Mouse (Mus musculus) frontal cortex, postnatal 36 days (tissue): Measurements from ENCODE around the gene Pip5k1b.

Source experiments
- DNase-seq, 2 experiments: peaks; one replicate each; pipeline ENCODE4 v3.0.0; 2022; ENCODE audit warnings: low spot score in 2 of 2

The Pip5k1b gene

DNA sequence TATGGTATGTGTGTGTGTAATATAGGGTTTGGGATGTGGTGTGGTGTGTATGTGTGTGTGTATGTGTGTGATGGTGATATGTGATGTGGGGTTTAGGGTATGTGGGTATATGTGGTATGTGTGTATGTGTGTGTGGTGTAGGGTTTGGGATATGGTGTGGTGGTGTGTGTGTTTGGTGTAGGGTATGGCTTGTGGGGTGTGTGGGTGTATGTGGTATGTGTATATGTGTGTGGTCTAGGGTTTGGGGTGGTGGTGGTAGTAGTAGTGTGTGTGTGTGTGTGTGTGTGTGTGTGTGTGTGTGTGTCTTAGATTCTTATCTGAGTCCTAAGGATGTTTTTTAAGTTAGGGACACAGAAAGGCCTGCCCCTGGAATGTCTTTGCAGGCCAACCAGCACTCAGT, 37.3 kb downstream of the Pip5k1b start:
- DNase-seq: no peak

DNA sequence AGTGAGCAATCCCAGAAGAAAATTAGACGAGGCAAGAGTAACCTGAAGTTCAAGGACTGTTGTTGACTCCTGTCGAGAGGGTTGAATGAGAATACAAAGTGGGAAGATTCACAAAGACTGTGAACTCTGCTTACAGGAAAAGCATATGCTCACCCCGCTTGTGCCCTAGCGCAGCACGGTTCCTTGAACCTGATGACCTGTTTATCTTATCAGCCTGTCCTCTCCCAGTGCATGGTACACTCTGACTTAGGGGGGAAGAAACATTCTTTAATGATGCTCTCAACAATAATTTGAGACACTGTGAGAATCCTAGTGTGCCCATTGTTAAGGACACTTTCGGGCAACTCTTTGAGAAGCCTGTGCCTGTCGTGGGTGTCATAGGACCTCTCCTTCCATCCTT, 38.6 kb downstream of the Pip5k1b start:
- no peak for DNase-seq

DNA sequence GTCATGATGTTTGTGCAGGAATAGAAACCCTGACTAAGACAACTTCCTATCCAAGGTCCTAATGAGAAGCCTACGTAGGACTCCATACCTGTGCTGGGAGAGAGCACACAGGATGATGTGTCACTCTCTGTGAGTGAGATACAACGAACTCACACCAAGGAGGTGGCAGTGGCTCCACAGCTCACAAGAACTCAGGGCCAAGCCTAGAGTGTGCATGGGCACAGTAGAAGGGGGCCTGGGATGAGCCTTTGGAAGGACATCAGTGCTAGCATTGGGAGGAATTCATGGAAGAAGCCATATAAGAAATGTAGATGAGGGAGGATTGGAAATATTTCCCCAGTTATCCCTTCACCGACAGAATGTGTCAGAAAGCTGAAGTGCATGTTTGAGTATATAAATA, 39.7 kb downstream of the Pip5k1b start:
- no peak for DNase-seq

GRCm38 (mm10) chr19:24514661-24515642, 40.7 kb downstream of the Pip5k1b start:
- no peak for DNase-seq

GRCm38 (mm10) chr19:24513105-24513843, 42.4 kb downstream of the Pip5k1b start:
- DNase-seq: no peak

DNA sequence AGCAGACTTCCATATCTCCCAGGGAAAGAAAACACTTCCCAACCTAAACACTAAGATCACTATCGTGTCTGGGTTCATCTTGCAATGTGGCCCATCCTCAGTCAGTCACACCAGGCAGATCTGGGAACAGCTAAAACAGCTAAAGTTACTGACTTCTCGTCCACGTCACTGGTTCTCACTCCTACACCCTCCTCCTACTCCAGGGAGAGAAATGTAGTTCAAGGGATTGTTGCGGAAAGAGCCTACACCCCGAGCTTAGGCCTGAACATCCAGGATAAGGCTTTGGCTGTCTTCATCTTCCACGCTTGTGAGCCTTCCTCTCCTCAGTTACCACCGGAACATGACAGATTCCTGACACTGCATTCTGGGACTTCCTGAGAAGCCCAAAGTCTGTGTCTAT, 43.7 kb downstream of the Pip5k1b start:
- DNase-seq: no peak

DNA sequence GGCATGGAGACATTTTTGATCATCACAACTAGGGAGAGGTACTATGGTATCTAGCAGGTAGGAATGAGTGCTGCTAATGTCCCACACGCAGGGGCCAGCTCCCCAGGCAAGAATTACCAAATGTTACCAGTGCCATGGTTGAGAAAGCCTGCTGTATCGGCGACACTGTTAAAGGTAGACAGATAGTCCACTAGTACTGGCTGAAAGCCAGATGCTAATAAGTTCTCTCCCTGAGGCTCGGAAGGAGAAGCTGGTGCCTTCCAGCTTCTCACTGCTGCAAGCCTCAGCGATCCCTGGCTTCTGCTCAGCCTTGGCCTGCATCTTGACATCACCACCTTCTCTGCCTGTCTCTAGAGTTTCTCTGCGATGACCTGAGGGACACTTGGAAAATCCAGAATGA, 46.3 kb downstream of the Pip5k1b start:
- no peak for DNase-seq

DNA sequence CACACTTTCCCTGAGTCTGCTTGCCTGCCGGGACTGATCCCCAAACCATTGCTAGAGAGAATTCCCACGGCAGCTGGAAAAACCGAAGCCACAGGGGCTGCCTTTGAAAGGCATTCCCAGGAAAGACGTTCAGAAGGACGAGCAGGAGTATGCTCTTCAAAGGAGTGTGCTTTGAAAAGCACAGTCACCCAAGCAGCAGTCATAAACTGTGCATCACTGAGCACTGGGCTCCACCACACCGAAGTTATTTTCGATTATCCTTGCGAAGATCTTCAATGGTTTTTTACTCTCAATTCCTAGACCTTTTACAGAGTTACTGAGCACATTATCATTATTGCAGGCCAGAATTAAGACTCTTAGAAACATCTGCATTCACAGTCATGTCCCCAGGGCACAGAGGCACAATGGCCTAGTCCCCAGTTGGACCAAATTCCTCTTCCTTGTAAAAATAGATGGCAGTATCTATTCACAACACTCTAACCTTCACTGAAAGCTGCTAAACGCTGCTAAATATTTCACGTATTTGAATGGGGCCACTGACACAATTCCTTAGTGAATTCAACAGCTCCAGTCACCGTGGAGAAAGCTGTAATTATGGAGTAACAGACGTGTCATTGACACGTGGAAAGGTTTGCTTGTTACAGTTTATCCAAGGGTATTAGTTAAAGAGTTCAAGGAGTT, 47.4 kb downstream of the Pip5k1b start:
- DNase-seq: no peak

DNA sequence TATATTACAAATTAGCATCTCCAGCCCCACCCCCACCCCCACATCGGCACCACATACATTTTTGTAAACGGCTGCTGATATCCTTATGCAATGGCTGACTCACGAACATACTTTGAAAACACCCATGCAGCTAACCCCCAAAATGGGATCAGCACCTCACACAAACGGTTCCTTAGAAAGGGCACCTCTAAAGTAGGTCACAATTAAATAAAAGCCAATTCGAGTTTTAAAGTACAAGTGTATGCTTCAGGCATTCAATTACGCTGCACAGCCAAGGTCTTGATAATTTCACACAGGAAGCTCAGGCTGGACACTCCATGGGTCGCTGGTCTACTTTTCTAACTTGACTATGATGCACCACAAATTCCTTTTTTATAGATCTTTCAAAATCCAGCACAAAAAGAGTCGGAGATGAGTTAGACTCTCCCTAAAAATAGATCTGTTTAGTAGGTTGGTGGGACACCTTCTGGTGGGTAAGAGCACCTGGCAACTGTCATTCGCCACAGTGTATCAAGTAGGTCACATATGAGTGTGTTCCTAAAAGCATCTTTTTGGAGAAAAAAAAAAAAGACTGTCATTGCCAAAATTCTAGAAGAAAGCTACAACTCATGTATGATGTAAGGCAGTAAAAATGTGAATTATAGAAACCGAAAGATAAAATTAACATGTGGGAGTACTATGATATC, 52.8 kb downstream of the Pip5k1b start:
- DNase-seq: no peak

- no peak for DNase-seq
These were observed 54.1 kb downstream of the Pip5k1b start for GRCm38 (mm10) chr19:24501525-24501924.

DNA sequence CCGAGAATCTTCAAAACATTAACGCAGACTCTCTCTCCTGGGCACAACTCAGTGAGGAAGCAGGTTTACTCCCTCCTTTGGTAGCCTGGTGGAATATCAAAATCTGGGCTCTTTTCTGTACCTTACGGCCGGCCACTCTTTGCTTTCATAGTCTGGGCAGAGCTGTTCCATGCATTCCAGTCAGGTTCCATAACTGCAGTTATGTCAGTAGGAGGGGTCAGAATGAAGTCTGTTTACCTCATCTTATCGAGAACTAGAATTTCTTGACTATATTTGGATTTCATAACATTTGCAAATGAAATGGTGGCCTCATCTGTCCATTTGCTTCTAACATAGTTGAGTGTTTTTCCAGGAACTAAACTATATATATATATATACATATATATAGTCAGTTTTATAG, 55.2 kb downstream of the Pip5k1b start:
- no peak for DNase-seq

DNA sequence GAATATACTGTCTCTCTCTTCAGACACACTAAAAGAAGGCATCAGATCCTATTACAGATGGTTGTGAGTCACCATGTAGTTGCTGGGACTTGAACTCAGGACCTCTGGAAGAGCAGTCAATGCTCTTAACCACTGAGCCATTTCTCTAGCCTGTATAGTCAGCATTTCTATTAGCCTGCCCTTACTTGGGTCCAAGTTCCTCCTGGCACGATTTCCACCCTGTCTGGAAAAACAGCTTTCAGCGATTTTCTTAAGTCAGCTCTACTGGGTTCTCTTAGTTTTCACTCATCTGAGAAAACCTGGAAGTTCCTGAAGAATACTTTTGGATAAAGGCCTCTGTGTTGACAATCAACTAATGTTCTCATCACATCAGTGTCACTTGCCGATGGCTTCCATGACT, 56.4 kb downstream of the Pip5k1b start:
- no peak for DNase-seq

- no peak for DNase-seq
These were observed 61.8 kb downstream of the Pip5k1b start for GRCm38 (mm10) chr19:24493887-24494286.

GRCm38 (mm10) chr19:24491824-24492223, 63.8 kb downstream of the Pip5k1b start:
- DNase-seq: no peak

GRCm38 (mm10) chr19:24490275-24490674, 65.4 kb downstream of the Pip5k1b start:
- DNase-seq: no peak

DNA sequence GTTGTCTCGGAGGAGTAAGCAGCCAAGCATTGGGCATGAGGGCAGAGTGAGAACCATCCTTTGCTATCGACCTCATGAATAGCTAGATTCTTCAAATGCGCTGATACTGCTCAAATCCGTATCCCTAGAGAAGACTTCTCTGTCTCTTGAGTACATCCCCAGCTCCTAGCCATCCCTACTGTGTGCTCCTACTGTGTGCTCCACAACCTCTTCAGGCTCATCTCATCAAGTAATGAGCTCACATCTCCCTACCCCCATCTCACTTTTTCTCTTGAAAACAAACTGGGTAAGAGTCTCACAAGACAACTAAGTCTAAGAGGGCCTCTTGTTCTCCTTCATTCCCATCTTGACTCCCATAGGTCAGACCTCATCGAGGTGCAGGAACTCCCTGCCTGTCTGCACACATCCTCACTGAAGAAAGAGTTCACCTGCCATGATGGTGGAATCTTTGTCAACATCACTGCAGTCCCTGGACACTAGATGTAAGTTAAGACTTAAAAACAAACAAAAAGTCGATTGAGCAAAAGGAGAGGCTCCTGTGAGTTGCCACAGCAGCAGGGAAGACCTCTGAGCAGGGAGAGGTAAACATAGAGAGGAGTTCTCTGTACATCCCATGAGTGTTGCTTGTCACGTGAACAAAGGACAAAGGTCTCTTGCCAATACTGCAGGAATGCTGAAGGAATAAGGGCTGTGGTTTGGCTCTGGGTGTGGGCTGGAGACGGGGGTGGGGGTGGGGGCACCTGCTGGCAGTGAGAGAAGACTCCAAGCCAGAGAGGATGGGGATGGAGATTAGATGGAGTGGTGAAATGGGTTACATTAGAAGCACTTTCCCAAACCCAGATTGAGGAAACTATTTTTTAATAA, 69.0 kb downstream of the Pip5k1b start:
- no peak for DNase-seq

GRCm38 (mm10) chr19:24484612-24485194, 71.0 kb downstream of the Pip5k1b start:
- DNase-seq: no peak

GRCm38 (mm10) chr19:24480916-24481315, 74.8 kb downstream of the Pip5k1b start:
- DNase-seq: no peak

DNA sequence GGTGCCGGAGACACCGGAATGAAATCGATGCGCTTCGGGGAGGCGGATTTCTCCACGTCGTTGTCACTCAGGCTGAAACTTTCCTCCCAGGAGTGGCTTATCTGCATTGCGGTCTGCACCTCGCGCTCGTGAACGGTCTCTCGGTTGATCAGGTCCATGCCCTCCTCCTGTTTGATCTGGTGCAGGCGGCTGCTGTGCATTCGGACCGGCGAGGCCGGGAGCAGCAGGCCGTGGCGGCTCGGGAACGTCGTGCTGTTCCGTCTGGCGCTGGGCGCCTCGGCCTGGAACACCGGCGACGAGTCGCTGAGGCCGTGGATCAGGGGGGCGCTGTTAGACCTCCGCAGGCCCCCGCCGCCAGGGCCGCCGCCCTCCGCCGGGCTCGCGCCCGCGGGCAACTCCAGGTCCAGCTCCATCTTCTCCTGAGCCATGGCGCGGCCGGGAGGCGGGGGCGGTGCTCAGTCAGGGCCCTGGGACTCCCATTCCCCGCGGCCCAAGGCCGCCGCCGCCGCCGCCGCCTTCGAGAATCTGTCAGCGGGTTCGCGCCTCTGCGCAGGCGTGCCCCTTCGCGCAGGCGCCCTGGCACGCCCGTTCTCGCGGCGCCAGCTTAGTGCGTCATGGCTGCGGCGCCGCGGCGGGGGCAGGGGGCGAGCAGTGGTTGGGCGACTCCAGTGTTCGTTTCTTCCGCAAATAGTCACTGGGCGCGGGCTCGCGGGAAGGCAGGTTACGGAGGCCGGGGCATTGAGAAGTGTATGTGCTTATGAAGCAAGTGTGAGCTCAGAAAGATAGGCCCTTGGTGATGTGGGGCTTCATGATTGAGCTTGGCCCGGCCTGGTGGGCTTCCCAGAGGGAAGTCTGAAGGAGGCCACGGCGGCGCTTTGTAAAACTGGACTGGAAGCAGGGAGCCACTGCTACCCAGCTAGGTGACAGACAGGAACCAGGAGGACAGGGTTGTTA, 78.5 kb downstream of the Pip5k1b start, which contains the start of gene Fam122a:
Gene Fam122a (minus strand): TSS at position 428 of the 954 bp plus-strand sequence.
- DNase-seq: peak; percentile 87 to 91
